Mouse (Mus musculus): ENCODE data around the gene Tiparp. TPM values are rescaled to one million over a fixed set of nuclear protein-coding genes. Genes with fewer than 3 reads are reported as not detected.

Tiparp gene
- total and polyA plus RNA-seq, 3 experiments: 9.6 to 25.1 (median 13.7) TPM

GRCm38 (mm10) chr3:65527196-65527595 lies 1.0 kb upstream of the Tiparp start:
- H3K9ac ChIP-seq (ENCODE audit: insufficient read depth, low read depth): peak overlapping the region; percentile 67; the same call in 1 of the 2 replicates
- no peak for TF ChIP-seq ZC3H11A (IDR thresholded peaks at IDR 0.05; ENCODE audit: low read depth, low read length)
- TF ChIP-seq E2F4 (IDR thresholded peaks at IDR 0.05; ENCODE audit: insufficient replicate concordance, low read depth, low read length): no peak
- no peak for DNase-seq (ENCODE audit: extremely low read depth)
- H3K27ac ChIP-seq (ENCODE audit: insufficient read depth, low read depth): no peak overlapping the region
- in situ Hi-C loops (cut with MboI; ENCODE audit: low pct_ligation_motif_present, low pct_unique_long_range_greater_than_20kb, low sequenced_read_pairs): loop anchor here (25.0 kb wide), 1 partner anchor 335 kb away; no protein-coding TSS in a partner anchor
- H3K79me2 ChIP-seq (replicated peaks; ENCODE audit: control insufficient read depth, extremely low read depth, insufficient read depth, poor library complexity, severe bottlenecking): peaks cover 17% of the 10 kb centered on the region
- H3K4me1 ChIP-seq (ENCODE audit: control insufficient read depth in 1 of 2, insufficient read depth in 2 of 2): peaks cover 0 to 21% of the 10 kb centered on the region in 2 experiments; a peak in 3 of 4 replicates
- dilution Hi-C loops (cut with MboI; ENCODE audit: extremely low pct_ligation_motif_present, extremely low pct_unique_long_range_greater_than_20kb, low sequenced_read_pairs): no loop called here
- H3K9me3 ChIP-seq (replicated peaks; ENCODE audit: low read length): no peaks in the 10 kb centered on the region
- H3K36me3 ChIP-seq (replicated peaks in 1 of 2; ENCODE audit: control insufficient read depth in 1 of 2, insufficient read depth in 1 of 2, low read length in 1 of 2): peaks cover 5 to 7% of the 10 kb centered on the region in 2 experiments
- H3K4me3 ChIP-seq (replicated peaks in 1 of 3; ENCODE audit: low read depth in 2 of 3, low read length in 2 of 3, poor library complexity in 1 of 3): peak overlapping the region in 2 of 3 experiments; percentile 81 to 88
- H3K27me3 ChIP-seq (replicated peaks): no peaks in the 10 kb centered on the region
- no peak overlapping the region; the same call in 1 of the 2 replicates for H3K4me2 ChIP-seq (ENCODE audit: insufficient read depth, low read depth, poor library complexity, severe bottlenecking)

GRCm38 (mm10) chr3:65528614-65529470 lies 632 bp downstream of the Tiparp start:
- Histone ChIP-seq H3K4me3 (replicated peaks in 1 of 3; ENCODE audit: low read depth in 2 of 3, low read length in 2 of 3, poor library complexity in 1 of 3) (peak overlapping the region; percentile 75 to 99 (median 88)), H3K36me3 (replicated peaks in 1 of 2; ENCODE audit: control insufficient read depth in 1 of 2, insufficient read depth in 1 of 2, low read length in 1 of 2) (peaks cover 5 to 13% of the 10 kb centered on the region in 2 experiments), H3K27me3 (replicated peaks) (no peaks in the 10 kb centered on the region), H3K4me2 (ENCODE audit: insufficient read depth, low read depth, poor library complexity, severe bottlenecking) (no peak overlapping the region), H3K27ac (ENCODE audit: insufficient read depth, low read depth) (peak overlapping the region; percentile 82), H3K79me2 (replicated peaks; ENCODE audit: control insufficient read depth, extremely low read depth, insufficient read depth, poor library complexity, severe bottlenecking) (peaks cover 27% of the 10 kb centered on the region), H3K9me3 (replicated peaks; ENCODE audit: low read length) (no peaks in the 10 kb centered on the region), H3K4me1 (ENCODE audit: control insufficient read depth in 1 of 2, insufficient read depth in 2 of 2) (peaks cover 0 to 32% of the 10 kb centered on the region in 2 experiments; a peak in 3 of 4 replicates), H3K9ac (ENCODE audit: insufficient read depth, low read depth) (peak overlapping the region; percentile 87)
- DNase-seq (ENCODE audit: extremely low read depth): peak; percentile 79
- dilution Hi-C loops (cut with MboI; ENCODE audit: extremely low pct_ligation_motif_present, extremely low pct_unique_long_range_greater_than_20kb, low sequenced_read_pairs) (no loop called here), in situ Hi-C loops (cut with MboI; ENCODE audit: low pct_ligation_motif_present, low pct_unique_long_range_greater_than_20kb, low sequenced_read_pairs) (loop anchor here (25.0 kb wide), 1 partner anchor 333 kb away; no protein-coding TSS in a partner anchor)
- no peak for TF ChIP-seq NRF1 (IDR thresholded peaks at IDR 0.05; ENCODE audit: low read depth, low read length)
- TF ChIP-seq SMC3 (IDR thresholded peaks at IDR 0.05; ENCODE audit: low read depth, low read length): peak; percentile 76
- TF ChIP-seq POLR2A (IDR thresholded peaks at IDR 0.05; ENCODE audit: low read depth, low read length): no peak; the same call in 1 of the 2 replicates
- TF ChIP-seq EP300 (IDR thresholded peaks at IDR 0.05; ENCODE audit: low read length): no peak
- TF ChIP-seq MAZ (IDR thresholded peaks at IDR 0.05; ENCODE audit: low read depth, low read length): no peak
- no peak for TF ChIP-seq MAFK (IDR thresholded peaks at IDR 0.05; ENCODE audit: insufficient replicate concordance, low read length)
- peak; percentile 90 for TF ChIP-seq UBTF (IDR thresholded peaks at IDR 0.05; ENCODE audit: low read depth, low read length)
- no peak for TF ChIP-seq ELF1 (IDR thresholded peaks at IDR 0.05; ENCODE audit: low read depth, low read length)
- TF ChIP-seq TCF12 (IDR thresholded peaks at IDR 0.05; ENCODE audit: low read depth, low read length): no peak
- TF ChIP-seq E2F4 (IDR thresholded peaks at IDR 0.05; ENCODE audit: insufficient replicate concordance, low read depth, low read length): no peak
- no peak for TF ChIP-seq ZC3H11A (IDR thresholded peaks at IDR 0.05; ENCODE audit: low read depth, low read length)
- TF ChIP-seq ZMIZ1 (IDR thresholded peaks at IDR 0.05; ENCODE audit: low read depth, low read length): no peak
- TF ChIP-seq MXI1 (IDR thresholded peaks at IDR 0.05; ENCODE audit: low read depth, low read length): peak; percentile 89
- peak; percentile 24; the same call in 1 of the 2 replicates for TF ChIP-seq ETS1 (conservative IDR thresholded peaks at IDR 0.05; ENCODE audit: low read depth, low read length)
- no peak for TF ChIP-seq ZNF384 (IDR thresholded peaks at IDR 0.05; ENCODE audit: low read depth, low read length)
- no peak for TF ChIP-seq POLR2AphosphoS2 (IDR thresholded peaks at IDR 0.05; ENCODE audit: low read depth, low read length)
- peak in 1 of 2 experiments; percentile 70; a peak in 2 of 4 replicates for TF ChIP-seq CTCF (conservative IDR thresholded peaks at IDR 0.05 in 1 of 2, IDR thresholded peaks at IDR 0.05 in 1 of 2; ENCODE audit: low read depth in 2 of 2, low read length in 2 of 2)
- TF ChIP-seq USF1 (IDR thresholded peaks at IDR 0.05; ENCODE audit: low read depth, low read length): peak; percentile 11; the same call in 1 of the 2 replicates
- TF ChIP-seq CHD2 (IDR thresholded peaks at IDR 0.05; ENCODE audit: low read length): no peak
- peak; percentile 54 for TF ChIP-seq SIN3A (IDR thresholded peaks at IDR 0.05; ENCODE audit: low read length)
- peak; percentile 74 for TF ChIP-seq MAX (IDR thresholded peaks at IDR 0.05; ENCODE audit: low read length)
- TF ChIP-seq GABPA (IDR thresholded peaks at IDR 0.05; ENCODE audit: insufficient replicate concordance, low read depth, low read length): no peak
- TF ChIP-seq JUND (conservative IDR thresholded peaks at IDR 0.05; ENCODE audit: low read depth, low read length): no peak
- peak; percentile 35; the same call in 1 of the 2 replicates for TF ChIP-seq IRF4 (IDR thresholded peaks at IDR 0.05; ENCODE audit: low read depth, low read length)
- TF ChIP-seq RAD21 (IDR thresholded peaks at IDR 0.05; ENCODE audit: low read depth, low read length): peak; percentile 46
- no peak; the same call in 1 of the 2 replicates for TF ChIP-seq MEF2A (IDR thresholded peaks at IDR 0.05; ENCODE audit: borderline replicate concordance, low read depth, low read length)
- no peak for TF ChIP-seq BHLHE40 (IDR thresholded peaks at IDR 0.05; ENCODE audit: low read depth, low read length)
- peak; percentile 29; the same call in 1 of the 2 replicates for TF ChIP-seq MYC (IDR thresholded peaks at IDR 0.05; ENCODE audit: low read depth, low read length)
- no peak for TF ChIP-seq PAX5 (IDR thresholded peaks at IDR 0.05; ENCODE audit: low read length)
- no peak for TF ChIP-seq ZKSCAN1 (IDR thresholded peaks at IDR 0.05; ENCODE audit: borderline replicate concordance, low read depth, low read length)

All from CH12.LX (cell line).